Mouse (Mus musculus) macrophage (primary cell): ENCODE results near the gene Thrsp. TPM values are rescaled to one million over a fixed set of nuclear protein-coding genes. Genes with fewer than 3 reads are reported as not detected.
A peak's percentile ranks its signal among the peaks of the same experiment; 100 is the strongest.

ENCODE experiments used
- H3K27ac ChIP-seq: fragments of 350-480 bp; formaldehyde crosslinking; 2 replicates; pipeline ENCODE4 v1.9.0; 2021
- H3K36me3 ChIP-seq: fragments of 350-480 bp; formaldehyde crosslinking; 2 replicates; pipeline ENCODE4 v1.9.0; 2021; ENCODE audit errors: inconsistent target
- H3K4me3 ChIP-seq: fragments of 350-480 bp; formaldehyde crosslinking; 2 replicates; pipeline ENCODE4 v1.9.0; 2021; ENCODE audit errors: inconsistent target
- H3K79me2 ChIP-seq: fragments of 350-480 bp; formaldehyde crosslinking; 2 replicates; pipeline ENCODE4 v1.9.0; 2021; ENCODE audit errors: inconsistent target
- WGBS: methylation state at CpG from one replicate; pipeline ENCODE4 v1.1.7; 2026; ENCODE audit warnings: inconsistent platforms; ENCODE audit not compliant: missing documents; 5-methylcytosine and 5-hydroxymethylcytosine counted together
- polyA plus RNA-seq: library from polyadenylated mRNA; stranded (reverse); fragments of 250-400 nt; gene quantifications from 3 replicates; pipeline ENCODE4 v1.2.4, GENCODE M21; 2018; ENCODE audit warnings: inconsistent platforms

Gene Thrsp
- polyA plus RNA-seq, 1 experiment from 2014 or later, result not detected

DNA sequence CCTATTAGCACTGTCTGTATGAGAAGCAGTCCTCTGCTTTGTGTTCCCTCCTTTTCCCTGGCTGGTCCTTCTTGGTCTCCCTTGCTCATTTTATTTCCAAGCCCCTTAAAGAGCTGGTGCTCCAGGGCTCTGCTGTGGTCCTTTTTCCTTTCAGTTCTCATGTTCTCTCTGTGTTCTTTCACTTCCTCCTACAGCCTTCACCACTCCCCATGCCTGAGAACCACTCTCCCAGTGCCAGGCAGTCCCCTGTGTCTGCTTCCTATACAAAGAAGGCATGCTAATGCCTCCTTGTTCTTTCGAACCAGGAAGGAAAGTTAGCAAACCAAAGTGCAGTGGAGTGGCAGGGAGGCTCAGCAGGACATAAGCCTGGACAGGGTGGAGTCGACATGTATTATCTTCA lies 41.6 kb downstream of the Thrsp start:
- Histone ChIP-seq H3K79me2 (peaks cover 49% of the 10 kb centered on the region), H3K36me3 (peaks cover 16% of the 10 kb centered on the region), H3K27ac (peak overlapping the region; percentile 40), H3K4me3 (no peak overlapping the region)
- 23% methylated on average over 2 of the region's 2 CpGs for WGBS

DNA sequence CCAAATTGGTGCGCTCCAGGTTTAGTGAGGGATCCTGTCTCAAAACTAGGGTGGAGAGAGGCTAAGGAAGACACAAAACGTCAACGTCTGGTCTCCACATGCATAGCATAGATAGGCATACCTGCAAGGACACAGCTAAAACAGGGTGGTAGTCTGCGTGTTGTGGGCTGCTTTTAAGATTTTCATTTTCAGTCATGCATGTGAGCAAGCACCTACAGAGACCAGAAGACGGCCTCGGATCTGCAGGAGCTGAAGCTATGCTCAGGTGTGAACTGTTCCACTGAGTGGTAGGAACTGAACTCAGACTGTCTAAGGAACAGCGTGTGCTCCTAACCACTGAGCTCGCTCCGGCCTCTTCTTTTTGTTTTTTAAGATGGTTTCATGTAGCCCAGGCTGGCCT lies 42.4 kb downstream of the Thrsp start:
- H3K27ac ChIP-seq, result 0 out of 2 replicates have a peak overlapping the region, but pooled peaks have one; percentile 40
- no peak overlapping the region for H3K4me3 ChIP-seq
- peaks cover 16% of the 10 kb centered on the region for H3K36me3 ChIP-seq
- 94% methylated on average over 9 of the region's 9 CpGs for WGBS
- peaks cover 49% of the 10 kb centered on the region for H3K79me2 ChIP-seq

GRCm38 (mm10) chr7:97365887-97366286 lies 51.6 kb downstream of the Thrsp start:
- Histone ChIP-seq H3K27ac (no peak overlapping the region), H3K36me3 (no peaks in the 10 kb centered on the region), H3K4me3 (no peak overlapping the region), H3K79me2 (no peaks in the 10 kb centered on the region)
- WGBS, result 91% methylated on average over 1 of the region's 1 CpGs

Other genes starting within 250 kb of the Thrsp start
- gene Usp35, start 85.7 kb downstream of the Thrsp start, polyA plus RNA-seq, result 1.4 to 13.9 TPM (median 2.4 TPM) in 3 replicates
- 7.4 to 17.6 TPM (median 14.3 TPM) in 3 replicates for gene Kctd21, start 85.4 kb downstream of the Thrsp start, polyA plus RNA-seq
- gene Alg8, start 46.1 kb downstream of the Thrsp start, polyA plus RNA-seq, result 16.0 to 32.2 TPM (median 30.1 TPM) in 3 replicates
- gene Ndufc2, start 17.7 kb downstream of the Thrsp start, polyA plus RNA-seq, result 165 to 251 TPM (median 199 TPM) in 3 replicates
- gene Kctd14, start 33.6 kb upstream of the Thrsp start, polyA plus RNA-seq, result 0.07 to 0.19 TPM (median 0.14 TPM) in 3 replicates
- gene Ints4, start 63.2 kb upstream of the Thrsp start, polyA plus RNA-seq, result 23.9 to 34.4 TPM (median 27.0 TPM) in 3 replicates
- 15.2 to 16.5 TPM (median 15.5 TPM) in 3 replicates for gene Aamdc, start 161.8 kb upstream of the Thrsp start, polyA plus RNA-seq
- 16.4 to 28.2 TPM (median 16.9 TPM) in 3 replicates for gene Rsf1, start 162.2 kb upstream of the Thrsp start, polyA plus RNA-seq